Mouse (Mus musculus): ENCODE data around the gene Kcnq5.

GRCm38 (mm10) chr1:21820066-21820630 is 141.6 kb downstream of the Kcnq5 start:
- TF ChIP-seq CTCF (IDR thresholded peaks at IDR 0.05; ENCODE audit: control insufficient read depth, insufficient read depth, insufficient replicate concordance, low read depth, low read length) (no peak), POLR2A (IDR thresholded peaks at IDR 0.05; ENCODE audit: control insufficient read depth, low read depth, low read length) (no peak)
